Mouse (Mus musculus) liver, postnatal 0 days (tissue): Measurements from ENCODE around the gene E2f4.

Experiments used
- CTCF ChIP-seq: sonication (generic); IDR thresholded peaks from 2 replicates; pipeline ENCODE4 v1.5.1; 2016; ENCODE audit warnings: antibody characterized with exemption, low read depth
- EP300 ChIP-seq: IDR thresholded peaks from 2 replicates; pipeline ENCODE4 v1.6.1; 2016; ENCODE audit warnings: antibody characterized with exemption, low read depth, mild to moderate bottlenecking

GRCm38 (mm10) chr8:105253766-105254151 is 43.7 kb upstream of the E2f4 start:
- TF ChIP-seq CTCF: no peak
- no peak for TF ChIP-seq EP300
